Mouse (Mus musculus): ENCODE data around the gene Inpp5f.

DNA sequence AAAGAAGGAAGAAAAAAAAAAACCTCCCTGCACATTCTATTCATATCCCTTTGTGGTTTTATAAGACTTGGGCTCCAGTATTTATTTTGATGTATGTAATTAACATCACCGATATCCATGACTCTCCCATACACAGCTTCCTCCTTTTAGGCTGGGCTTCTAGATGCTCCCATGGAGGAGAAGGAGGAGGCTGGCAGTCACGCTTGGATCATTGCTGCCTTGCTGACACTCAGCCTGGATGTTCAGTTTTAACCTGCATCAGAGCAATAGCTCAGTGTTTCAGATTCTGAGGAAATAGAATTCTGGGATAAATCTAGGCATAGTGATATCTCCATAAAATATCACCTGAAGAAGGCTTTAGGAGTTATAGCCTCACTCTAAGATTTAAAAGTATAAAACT, 14.3 kb downstream of the Inpp5f start:
- no peak for TF ChIP-seq CTCF (IDR thresholded peaks at IDR 0.05; ENCODE audit: low read depth, low read length)
- no peak for TF ChIP-seq POLR2AphosphoS5 (IDR thresholded peaks at IDR 0.05; ENCODE audit: insufficient replicate concordance, low read depth, low read length)
- no peak for TF ChIP-seq GATA1 (IDR thresholded peaks at IDR 0.05; ENCODE audit: borderline replicate concordance, low read length)

Measured in G1E (cell line).